Mouse (Mus musculus) cerebellum, adult 2 months (tissue): Measurements from ENCODE around the gene Acbd4. TPM values are rescaled to one million over a fixed set of nuclear protein-coding genes. Genes with fewer than 3 reads are reported as not detected.

ENCODE experiments used
- DNase-seq, 2 experiments: peaks; one replicate each; pipeline ENCODE4 v3.0.0; 2021
- H3K27ac ChIP-seq: fragments of 200-500 bp; 2 replicates; pipeline ENCODE4 v1.5.1; 2012; ENCODE audit warnings: low read length, control low read depth, inconsistent platforms; ENCODE audit not compliant: insufficient read depth
- H3K27me3 ChIP-seq: fragments of 200-500 bp; 2 replicates; pipeline ENCODE4 v1.6.1; 2012; ENCODE audit warnings: inconsistent platforms, mild to moderate bottlenecking, low read length, moderate library complexity; ENCODE audit not compliant: control insufficient read depth, insufficient read depth
- H3K4me1 ChIP-seq: fragments of 200-500 bp; 2 replicates; pipeline ENCODE4 v1.6.1; 2011; ENCODE audit warnings: low read length; ENCODE audit not compliant: control insufficient read depth, insufficient read depth
- H3K4me3 ChIP-seq: fragments of 200-500 bp; replicated peaks from 2 replicates; pipeline ENCODE3; 2011; ENCODE audit warnings: mild to moderate bottlenecking, low read depth, low read length, control low read depth; ENCODE audit not compliant: insufficient read depth
- CTCF ChIP-seq: fragments of 200-500 bp; IDR thresholded peaks from 2 replicates; pipeline ENCODE4 v1.5.1; 2011; ENCODE audit warnings: low read depth, mild to moderate bottlenecking, control low read depth, low read length, moderate library complexity, borderline replicate concordance; ENCODE audit not compliant: insufficient read depth
- POLR2A ChIP-seq: fragments of 200-500 bp; IDR thresholded peaks from 2 replicates; pipeline ENCODE4 v1.6.1; 2011; ENCODE audit warnings: low read length, control low read depth, borderline replicate concordance; ENCODE audit not compliant: insufficient read depth
- WGBS: fragments of 180-500 bp; shearing (Covaris S2); methylation state at CpG from one replicate; pipeline ENCODE4 v1.1.7; 2018; 5-methylcytosine and 5-hydroxymethylcytosine counted together
- polyA plus RNA-seq: library from polyadenylated mRNA; depleted of rRNA; stranded (reverse); fragments of >200 nt; gene quantifications from 2 replicates; pipeline ENCODE4 v1.2.3, GENCODE M21; 2012

Gene Acbd4
- polyA plus RNA-seq, 1 experiment = 61.5 TPM

DNA sequence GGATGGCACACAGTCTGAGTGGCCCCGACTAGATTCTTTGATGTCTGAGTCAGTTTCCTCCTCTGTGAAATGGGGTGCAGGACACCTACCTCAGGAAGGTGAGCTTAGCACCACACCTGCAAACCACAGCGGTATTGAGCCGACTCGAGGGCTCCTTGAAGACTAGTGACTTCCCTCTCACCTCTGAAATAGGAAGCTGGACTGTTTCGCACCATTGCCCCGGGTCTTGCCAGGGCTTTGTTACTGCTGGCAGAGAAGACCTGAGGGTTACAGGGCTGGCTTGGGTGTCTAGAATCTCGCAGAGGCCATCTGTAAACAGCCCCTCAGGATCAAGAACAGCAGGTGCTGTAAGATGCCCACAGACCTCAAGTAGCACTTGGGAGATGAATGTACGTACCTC, 1.1 kb upstream of the Acbd4 start:
- Histone ChIP-seq H3K4me1 (peaks cover 17% of the 10 kb centered on the region), H3K4me3 (no peak overlapping the region), H3K27ac (no peak overlapping the region), H3K27me3 (no peaks in the 10 kb centered on the region)
- no peak for TF ChIP-seq CTCF
- TF ChIP-seq POLR2A = no peak
- WGBS = 79% methylated on average over 8 of the region's 8 CpGs
- peak in 1 of 2 experiments; percentile 27 for DNase-seq

DNA sequence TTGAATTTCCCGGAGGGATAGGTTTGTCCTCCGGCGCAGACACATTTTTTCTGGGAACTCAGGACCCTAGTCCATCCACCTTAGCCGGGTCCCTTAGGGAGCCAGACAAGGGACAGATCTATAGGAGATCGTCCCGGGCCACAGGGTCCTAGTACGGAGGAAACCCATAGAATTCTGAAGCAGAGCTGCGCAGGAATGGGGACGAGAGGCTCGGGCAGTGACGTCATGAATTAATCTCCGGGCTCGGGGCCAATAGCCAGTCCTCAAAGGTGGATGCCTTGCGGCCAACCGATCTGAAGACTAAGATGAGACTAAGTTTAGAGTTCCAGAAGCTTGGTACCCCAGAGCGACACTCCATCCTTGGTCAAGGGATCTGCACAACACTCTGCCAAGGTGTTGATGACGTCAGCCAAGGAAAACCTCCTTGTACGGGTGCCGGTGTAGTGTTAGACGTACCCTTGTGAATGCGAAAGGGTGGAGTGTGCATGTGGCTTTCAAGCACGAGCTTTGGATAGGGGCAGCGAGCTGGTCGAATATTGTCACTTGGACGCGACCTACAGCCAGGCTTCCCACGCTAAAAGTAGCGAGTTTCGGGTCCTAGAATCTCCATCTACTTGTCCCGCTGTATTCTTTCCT, 502 bp downstream of the Acbd4 start:
- H3K27me3 ChIP-seq = no peaks in the 10 kb centered on the region
- peak overlapping the region; percentile 29; the same call in 1 of the 2 replicates for H3K27ac ChIP-seq
- peaks cover 22% of the 10 kb centered on the region for H3K4me1 ChIP-seq
- peak overlapping the region; percentile 89 for H3K4me3 ChIP-seq
- DNase-seq = peak; percentile 82 to 87
- no peak for TF ChIP-seq CTCF
- TF ChIP-seq POLR2A = peak; percentile 26; the same call in 1 of the 2 replicates
- WGBS = 1% methylated on average over 30 of the region's 30 CpGs

DNA sequence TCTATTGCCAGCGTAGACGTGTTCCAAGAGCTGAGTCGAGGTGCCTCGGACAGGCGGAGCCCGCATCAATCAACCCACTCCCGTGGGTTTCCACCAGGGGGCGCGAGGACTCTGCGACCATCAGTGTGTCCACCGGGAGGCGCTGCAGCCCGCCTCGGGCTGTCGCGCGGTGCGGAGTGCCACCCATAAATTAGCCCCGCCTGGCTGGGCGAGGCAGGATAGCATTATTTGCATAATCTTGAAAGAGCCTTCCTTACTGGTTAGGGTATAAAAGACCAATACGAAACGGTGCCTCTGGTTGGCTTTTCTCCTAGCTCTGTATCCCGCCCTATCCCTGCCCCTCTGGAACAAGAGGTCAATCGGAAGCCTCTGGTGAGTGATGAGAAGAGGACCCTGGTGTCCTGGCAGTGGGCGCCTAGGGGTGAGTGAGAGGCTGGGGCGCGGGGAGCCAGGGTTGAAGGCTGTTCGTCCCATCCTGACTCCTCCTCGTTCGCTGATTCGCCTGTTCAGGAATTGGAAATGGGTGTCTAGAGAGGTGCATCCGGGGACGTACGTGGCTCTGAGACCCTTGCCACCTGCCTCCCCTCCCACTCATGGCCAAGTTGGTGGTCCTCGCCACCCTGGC, 1.4 kb downstream of the Acbd4 start:
- DNase-seq = peak; percentile 98 to 100
- peak overlapping the region; percentile 23; the same call in 1 of the 2 replicates for H3K27ac ChIP-seq
- peak overlapping the region; percentile 89 for H3K4me3 ChIP-seq
- TF ChIP-seq CTCF (peak; percentile 100), POLR2A (peak; percentile 72; the same call in 1 of the 2 replicates)
- H3K27me3 ChIP-seq = no peaks in the 10 kb centered on the region
- peaks cover 22% of the 10 kb centered on the region for H3K4me1 ChIP-seq
- WGBS = under 1% methylated on average over 35 of the region's 35 CpGs

DNA sequence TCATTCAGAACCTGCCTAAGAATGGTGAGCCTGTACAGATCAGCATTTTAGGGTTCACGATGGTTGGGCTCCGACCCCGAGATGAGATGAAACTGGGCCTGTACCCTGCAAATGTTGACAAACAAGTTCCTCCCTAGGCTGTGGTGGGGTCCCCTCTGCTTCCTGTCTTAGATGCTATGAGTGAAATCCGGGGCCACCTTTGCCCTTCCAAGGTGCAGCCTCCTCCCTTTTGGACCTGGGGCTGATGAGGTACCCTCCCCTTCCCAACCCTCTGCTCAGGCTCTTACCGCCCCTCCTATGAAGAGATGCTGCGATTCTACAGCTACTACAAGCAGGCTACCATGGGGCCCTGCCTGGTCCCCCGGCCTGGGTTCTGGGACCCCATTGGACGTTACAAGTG, 2.1 kb downstream of the Acbd4 start:
- Histone ChIP-seq H3K4me1 (peaks cover 22% of the 10 kb centered on the region), H3K27me3 (no peaks in the 10 kb centered on the region), H3K4me3 (peak overlapping the region; percentile 89), H3K27ac (no peak overlapping the region)
- 60% methylated on average over 8 of the region's 8 CpGs for WGBS
- peak in 1 of 2 experiments; percentile 25 for DNase-seq
- no peak for TF ChIP-seq POLR2A
- TF ChIP-seq CTCF = no peak

DNA sequence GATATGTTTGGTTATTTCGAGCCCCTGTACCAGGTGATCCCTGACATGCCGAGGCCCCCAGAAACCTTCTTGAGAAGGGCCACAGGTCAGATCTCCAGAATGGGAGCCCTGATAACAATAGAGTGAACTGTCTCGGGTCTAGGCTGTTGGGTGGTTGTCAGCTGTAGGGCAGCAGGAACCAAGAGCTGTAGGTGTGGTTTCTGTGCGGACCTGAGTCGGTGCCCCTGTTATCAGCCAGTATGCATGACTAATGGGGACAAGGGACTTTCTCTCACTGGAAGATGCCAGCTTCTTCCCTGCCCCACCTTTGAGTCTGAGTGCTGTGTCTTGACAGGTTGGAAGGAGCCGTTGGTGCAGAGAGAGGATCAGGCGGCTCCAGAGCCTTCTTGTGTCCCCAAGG, 3.0 kb downstream of the Acbd4 start:
- Histone ChIP-seq H3K27me3 (no peaks in the 10 kb centered on the region), H3K27ac (no peak overlapping the region), H3K4me3 (no peak overlapping the region), H3K4me1 (peaks cover 22% of the 10 kb centered on the region)
- WGBS = 78% methylated on average over 7 of the region's 7 CpGs
- TF ChIP-seq CTCF (no peak), POLR2A (no peak)
- DNase-seq = no peak

DNA sequence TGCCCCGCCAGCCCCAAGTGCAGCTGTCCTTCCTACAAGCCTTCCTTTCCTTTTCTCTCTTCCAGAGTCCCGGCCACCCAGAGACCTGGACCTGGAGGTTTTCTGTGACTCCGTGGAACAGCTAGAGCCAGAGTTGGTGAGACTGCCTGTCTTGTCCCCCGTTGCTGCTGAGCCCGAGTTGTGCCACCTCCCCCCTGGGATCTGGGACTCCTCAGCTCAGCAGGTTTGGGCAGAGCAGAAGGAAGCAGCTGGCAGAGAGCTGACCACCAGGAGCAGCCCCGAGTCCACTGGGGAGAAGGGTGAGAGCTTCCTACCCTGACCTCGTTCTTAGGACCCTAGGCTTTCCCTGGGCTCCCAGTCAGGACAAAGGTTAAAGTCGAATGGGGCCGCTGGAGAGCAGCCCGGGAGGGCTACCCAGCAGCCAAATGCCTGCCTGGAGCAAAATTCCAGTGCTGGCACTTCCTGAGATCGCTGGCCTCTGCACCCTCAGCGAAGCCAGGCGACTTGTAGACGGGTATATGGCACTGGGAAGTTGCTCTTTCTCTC, 3.8 kb downstream of the Acbd4 start:
- no peak for TF ChIP-seq POLR2A
- no peak for TF ChIP-seq CTCF
- DNase-seq = peak in 1 of 2 experiments; percentile 18
- Histone ChIP-seq H3K27ac (no peak overlapping the region), H3K27me3 (no peaks in the 10 kb centered on the region), H3K4me1 (peaks cover 22% of the 10 kb centered on the region), H3K4me3 (no peak overlapping the region)
- 33% methylated on average over 14 of the region's 14 CpGs for WGBS

DNA sequence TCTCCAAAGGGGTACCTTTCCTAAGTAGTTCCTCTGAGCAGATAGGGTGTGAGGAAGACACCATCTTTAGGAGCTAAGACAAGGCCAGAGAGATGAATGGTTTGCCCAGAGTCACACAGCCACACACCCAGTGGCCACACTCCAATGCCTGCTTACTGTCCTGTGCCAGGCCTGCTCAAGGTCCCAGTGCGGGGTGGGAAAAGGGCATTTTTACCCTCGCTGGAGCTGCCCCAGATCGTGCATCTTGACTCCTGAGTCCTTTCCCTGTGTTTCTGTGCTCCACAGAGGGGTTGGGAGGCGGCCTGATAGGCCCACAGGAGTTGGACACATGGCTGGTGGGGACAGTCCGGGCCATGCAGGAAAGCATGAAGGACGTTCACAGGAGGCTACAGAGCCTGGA, 4.3 kb downstream of the Acbd4 start:
- Histone ChIP-seq H3K4me1 (peaks cover 22% of the 10 kb centered on the region), H3K27me3 (no peaks in the 10 kb centered on the region), H3K27ac (no peak overlapping the region), H3K4me3 (no peak overlapping the region)
- 74% methylated on average over 6 of the region's 6 CpGs for WGBS
- no peak for TF ChIP-seq POLR2A
- no peak for TF ChIP-seq CTCF
- no peak for DNase-seq
